Mouse (Mus musculus): ENCODE measurements at regions not wholly inside any gene's neighbourhood (a gene's known extent, or its start where the extent isn't known, plus 50 kb on each side); places are given as distances from the start of the nearest gene placed in this dataset.

DNA sequence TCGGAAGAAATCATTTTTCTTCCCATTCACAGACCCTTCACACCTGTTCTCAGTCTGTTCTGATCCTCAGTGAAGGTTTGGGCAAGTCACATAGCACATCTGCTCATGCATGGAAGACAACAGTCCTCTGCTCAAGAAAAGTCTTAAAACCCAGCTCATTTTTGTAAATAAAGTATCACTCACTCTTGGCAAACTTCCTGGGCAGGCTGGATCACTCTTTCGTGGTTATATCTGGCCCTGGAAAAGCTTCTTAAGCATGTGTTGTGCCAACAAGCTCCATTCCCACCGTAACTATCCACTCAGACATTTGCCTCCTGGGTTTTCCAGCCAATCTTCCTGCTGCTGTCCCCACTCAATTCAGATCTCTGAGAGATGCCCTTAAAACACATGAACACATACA, 103.2 kb upstream of the Cep85l start:
- intact Hi-C loops (cut with DNase I): no loop called here

DNA sequence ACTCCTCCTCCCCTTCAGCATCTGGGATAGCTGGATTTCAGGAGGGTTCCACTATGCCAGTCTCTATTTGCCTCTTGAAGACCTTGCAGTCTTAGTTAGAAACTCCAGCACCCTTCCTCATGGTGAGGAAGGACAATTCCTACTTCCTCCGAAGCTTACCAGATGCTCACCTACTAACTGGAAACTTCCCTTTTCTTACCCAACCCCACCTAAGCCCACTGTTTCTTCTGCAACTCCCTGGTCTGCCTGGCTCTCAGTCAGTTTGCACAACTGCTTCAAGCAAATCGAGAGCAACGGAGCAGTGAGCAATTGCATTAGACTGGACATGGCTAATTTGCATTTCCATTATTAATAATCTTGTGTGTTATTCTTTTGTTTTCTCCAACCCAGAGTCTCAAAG, 90.5 kb upstream of the Cep85l start:
- intact Hi-C loops (cut with DNase I): no loop called here

DNA sequence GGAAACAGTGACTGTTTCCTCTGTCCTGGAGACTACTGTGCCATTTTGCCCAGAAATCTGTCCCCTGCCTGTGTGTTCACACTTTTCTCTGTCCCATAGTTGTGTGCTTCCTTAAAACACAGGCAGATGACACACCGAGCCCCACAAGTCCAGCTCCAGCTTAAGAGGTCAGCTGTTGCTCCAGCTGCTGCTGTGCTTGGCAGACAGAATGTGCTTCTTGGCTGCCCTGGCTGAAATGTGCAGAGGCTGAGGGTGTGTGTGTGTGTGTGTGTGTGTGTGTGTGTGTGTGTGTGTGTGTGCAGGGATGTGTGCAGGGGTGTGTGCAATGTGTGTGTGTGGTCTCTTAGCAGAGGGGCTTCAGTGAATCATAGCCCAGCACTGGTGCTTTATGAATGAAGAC, 89.9 kb upstream of the Cep85l start:
- intact Hi-C loops (cut with DNase I): no loop called here

DNA sequence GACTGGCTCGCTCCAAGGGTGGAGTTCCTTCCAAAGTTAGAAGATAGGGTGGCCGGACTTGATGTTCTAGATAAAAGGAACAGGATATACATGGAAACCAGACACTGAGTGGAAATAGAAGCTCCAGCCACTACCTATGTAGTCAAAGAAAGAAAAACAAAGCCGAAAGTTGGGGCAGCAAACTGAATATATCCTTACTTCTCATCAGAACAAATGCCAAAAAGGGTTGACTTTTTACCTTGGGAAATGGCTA, 88.5 kb upstream of the Cep85l start:
- intact Hi-C loops (cut with DNase I): no loop called here

DNA sequence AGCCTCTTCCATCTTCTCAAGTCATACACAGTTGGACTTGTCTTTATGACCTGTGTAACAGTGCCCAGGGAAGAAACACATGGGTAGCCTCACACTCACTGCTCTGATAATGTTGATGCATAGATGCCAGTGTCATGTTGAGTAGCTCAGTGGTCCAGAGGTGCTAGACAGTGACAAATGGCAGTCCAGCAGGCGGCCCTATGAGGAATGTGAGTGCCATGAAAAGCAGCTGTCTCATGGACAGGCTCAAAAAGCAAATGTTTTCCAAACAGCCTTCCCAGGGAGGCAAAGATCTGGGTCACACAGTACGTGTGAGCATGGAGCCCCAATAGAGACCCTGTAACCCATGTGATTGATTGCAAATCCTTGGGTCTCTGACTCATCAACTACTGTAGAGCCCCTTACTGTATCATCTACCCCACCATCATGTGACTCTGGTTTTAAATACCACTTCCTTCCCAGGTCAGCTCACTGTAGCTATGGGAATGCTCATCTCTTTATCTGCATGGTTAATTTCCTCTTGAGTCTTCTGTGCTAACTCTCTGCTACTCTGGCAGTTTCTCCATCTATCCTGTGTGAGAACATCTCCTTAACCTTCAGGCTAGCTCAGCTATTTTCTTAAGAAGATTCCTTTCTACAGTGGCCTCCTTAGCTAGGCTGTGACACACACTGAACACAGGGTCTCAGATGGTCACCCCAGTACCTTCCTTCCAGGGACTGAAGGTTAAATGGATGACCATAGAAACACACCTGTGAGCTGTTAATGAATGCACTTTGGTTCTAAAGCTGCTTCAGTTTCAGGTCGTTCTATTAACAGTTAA, 87.9 kb upstream of the Cep85l start:
- intact Hi-C loops (cut with DNase I): no loop called here

DNA sequence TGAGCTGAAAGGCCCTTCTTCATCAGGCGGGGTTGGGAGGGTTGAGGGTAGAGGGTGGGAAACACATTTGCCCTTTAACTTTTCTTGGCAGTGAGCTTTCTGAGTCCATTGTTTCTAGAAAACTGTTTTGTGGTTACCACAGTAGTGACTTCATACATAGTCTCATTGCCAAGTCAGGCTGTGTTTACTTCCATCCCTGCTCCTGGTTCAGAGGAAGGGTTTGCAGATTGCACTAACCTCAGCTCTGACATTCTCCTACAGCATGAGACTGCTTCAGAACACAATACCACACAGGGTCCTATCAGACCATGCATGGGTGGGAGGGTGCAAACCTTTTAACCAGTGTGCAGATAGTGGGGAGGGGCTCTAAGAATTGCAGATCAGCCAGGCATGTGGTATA, 87.1 kb upstream of the Cep85l start:
- intact Hi-C loops (cut with DNase I): no loop called here

DNA sequence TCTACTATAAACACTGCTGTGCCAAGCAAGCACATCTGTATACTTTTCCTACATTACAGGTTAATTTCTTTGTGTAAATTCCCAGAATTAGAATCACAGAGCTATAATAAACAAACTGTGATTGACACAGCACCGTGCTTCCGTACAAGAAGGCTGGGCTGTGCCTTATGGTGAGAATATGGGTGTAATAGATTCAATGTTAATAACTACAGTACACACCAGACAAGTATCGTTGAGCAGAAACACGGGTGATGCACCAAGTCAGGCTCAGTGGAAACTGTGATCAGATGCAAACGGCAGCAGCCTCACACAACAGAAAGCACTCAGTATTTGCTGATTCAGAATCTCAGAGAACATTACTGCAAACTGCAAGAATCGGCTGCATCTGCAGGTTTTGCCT, 86.5 kb upstream of the Cep85l start:
- intact Hi-C loops (cut with DNase I): no loop called here

DNA sequence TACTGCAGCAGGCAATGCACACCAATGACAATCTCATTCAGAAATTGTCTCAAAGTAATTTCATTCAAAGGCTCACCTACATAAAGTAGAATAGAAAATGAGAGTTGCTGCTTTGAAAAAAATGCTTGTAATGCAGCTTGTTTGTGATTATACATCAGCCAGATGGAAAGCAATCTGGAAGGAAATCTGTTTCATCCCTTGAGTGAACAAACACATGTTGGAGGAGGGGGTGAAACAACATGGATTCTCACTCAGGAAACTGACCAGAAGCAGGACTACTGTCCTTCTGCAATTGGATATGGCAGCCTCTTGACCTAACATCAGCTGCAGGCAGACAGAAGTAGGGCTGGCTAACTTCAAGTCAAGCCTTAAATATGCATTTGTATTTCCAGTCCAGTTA, 84.8 kb upstream of the Cep85l start:
- intact Hi-C loops (cut with DNase I): loop anchor here (5.0 kb wide), 1 partner anchor 117 kb away; no protein-coding TSS in a partner anchor

DNA sequence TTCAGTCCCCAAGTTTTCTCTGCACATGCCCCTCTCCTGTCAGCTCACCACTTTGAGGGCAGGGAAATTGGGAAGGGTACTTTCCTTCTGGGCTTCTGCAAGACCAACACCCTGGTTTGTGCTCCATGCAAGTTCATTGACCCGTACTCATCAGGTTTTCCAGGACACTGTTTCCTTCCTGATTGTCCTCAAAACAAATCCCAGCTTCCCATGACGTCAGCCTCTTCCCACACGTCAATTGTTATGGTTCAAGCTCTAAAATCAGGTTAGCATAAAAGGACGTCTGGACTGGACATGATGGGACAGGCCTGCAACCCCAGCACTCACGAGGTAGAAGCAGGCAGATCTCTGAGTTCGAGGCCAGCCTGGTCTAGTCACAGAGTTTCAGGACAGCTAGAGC, 84.3 kb upstream of the Cep85l start:
- intact Hi-C loops (cut with DNase I): loop anchor here (5.0 kb wide), 1 partner anchor 117 kb away; no protein-coding TSS in a partner anchor

DNA sequence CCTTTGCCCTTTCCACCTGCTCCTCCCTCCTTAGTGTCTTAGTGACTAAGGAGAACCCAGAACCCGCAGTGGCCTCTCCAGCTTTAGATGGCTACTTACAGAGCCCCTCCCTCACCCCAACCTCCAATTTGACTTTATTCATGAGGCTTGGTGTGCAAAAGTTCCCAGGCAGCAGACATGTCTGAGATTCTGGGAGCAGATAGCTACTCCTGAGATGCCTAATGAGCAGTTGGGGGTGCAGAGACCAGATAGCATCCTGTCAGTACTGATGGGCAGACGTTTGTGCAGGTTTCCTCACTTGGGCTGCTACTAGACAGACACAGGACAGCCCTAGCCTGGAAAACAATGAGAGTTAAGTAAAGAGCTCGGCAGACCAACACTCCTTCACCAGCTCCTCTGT, 83.7 kb upstream of the Cep85l start:
- intact Hi-C loops (cut with DNase I): loop anchor here (5.0 kb wide), 1 partner anchor 116 kb away; no protein-coding TSS in a partner anchor

DNA sequence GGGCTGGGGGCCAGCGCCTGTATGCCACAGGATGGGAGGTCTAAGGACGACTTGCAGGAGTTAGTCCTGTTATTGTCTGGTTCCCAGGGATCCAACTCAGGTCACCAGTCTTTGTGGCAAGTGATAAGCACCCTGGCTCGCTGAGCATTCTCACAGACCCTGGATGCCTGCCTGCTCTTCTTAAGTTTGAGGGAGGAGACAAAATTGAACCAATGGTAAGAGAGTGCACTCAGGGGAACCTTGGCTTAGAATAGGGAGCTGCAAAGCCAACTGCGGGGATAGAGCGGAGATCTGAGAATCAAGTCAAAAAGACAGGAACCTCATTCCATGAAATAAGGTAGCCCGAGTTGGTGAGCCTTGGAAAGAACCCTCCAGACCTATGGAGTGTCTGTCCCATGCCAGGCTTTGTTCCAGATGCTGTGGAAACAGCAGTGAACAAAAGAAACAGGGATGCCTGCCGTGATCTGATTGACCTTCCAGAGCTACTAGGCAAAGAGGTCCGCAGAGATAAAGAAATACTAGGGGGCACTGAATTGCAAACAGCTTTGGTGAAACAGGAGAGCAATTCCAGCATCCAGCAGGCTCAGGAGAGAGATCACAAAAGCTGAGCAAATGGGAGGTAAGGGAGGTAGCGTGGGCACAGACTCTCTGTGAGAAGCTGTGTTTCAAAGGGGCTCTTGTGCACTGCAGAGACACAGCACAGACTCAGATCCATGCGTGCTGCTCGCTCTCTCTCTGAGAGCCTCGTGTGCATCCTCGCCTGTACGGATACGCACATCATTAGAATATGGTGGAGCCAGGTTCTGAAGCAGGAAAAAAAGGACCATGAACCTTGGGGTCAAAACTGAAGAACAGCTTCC, 82.9 kb upstream of the Cep85l start:
- intact Hi-C loops (cut with DNase I): loop anchor here (5.0 kb wide), 1 partner anchor 115 kb away; no protein-coding TSS in a partner anchor

DNA sequence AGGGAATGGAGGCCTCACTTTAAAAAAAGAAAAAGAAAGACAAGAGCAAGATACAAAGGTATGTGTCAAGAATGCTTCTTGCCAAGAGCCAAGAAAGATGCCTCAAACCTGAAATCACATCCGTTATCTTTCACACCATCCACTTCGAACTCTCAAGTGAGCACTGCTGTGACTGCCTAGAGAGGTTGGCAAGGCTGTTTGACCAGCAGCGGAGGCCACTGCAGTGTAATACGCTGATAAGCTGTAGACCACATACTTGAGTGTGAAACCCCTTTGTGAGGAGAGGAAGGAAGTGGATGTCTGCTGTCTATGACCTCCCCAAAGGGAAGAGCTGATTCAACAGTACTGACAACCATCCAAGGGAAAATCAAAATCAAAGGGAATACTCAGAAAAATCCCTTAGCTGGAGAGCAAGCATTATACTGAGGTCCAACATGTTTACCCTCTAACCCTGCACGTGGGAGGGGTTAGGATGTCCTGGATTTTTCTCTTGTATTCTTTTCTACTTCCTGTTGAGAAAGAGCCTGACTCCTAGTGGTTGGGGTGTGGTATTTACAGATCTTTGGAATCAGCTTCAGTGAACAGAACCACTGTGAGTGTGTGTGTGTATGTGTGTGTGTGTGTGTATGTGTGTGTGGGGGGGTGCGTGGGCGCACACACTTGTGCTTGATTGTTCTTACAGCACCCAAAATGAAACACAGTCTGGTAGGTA, 81.5 kb upstream of the Cep85l start:
- intact Hi-C loops (cut with DNase I): loop anchor here (5.0 kb wide), 1 partner anchor 114 kb away; no protein-coding TSS in a partner anchor

DNA sequence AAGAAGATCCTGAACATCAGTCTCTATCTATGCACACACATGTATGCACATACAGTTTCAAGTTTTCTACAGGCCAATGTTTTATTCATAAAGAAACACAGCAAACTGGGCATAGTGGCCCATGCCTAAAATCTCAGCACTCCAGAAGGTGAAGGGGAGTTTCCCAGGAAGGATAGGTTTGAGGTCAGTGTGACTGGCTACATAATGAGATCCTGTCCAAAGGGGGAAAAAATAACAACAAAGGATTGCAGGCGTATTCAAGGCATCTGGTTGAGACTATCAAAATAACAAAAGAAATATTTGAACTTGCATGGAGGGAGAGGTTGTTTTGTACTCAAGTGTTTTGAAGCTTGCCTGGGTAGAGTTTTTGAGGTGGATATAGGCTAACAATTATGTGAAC, 80.0 kb upstream of the Cep85l start:
- intact Hi-C loops (cut with DNase I): loop anchor here (5.0 kb wide), 1 partner anchor 112 kb away; no protein-coding TSS in a partner anchor

DNA sequence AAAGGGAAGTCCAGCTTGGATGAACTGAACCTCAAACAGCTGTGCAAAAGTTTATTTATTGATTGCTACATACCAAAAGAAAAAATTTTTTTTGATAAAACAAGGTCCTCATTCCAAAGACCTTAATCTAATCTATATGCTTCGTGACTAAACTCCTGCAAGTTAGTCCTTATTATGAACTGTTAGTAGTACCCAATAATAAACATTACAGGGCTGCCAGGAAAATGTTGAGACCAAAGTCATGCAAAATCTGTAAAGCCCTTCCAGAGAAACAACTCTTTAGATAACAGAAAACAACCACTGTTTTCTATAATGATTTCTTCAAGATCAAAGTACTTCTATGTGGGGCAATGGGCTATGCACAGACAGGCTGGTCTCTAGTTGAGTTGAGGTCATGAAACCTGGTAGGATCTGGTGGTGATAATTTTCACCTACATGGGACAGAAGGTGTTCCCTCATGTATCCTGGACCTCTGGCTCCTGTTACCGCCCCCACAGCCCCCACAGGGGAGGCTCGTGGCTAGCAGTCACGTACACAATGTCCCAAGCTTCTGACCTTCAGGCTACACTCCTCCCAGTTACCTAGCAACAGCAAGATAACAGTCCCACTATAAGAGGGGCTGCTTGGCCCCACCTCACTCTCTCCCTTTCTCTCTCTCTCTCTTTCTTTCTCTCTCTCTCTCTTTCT, 76.4 kb upstream of the Cep85l start:
- intact Hi-C loops (cut with DNase I): no loop called here

DNA sequence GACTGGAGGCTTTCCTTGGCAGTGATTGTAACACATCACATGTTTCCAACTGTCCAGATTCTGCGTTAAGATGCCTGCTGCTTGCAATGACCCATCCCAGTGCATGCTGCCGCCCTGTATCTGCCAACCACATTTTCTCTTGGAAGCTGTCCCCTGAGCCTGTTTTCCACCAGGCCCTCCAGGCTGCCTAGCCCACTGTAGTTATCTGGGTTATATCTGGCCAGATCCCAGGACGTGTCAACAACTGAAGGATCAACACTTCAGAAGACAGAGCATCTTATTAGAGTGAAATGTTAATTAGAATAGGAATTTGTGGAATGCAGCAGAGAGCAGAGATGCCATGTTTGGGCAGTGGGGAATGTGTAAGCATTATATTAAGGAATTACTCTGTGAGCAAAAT, 65.0 kb upstream of the Cep85l start:
- intact Hi-C loops (cut with DNase I): loop anchor here (5.0 kb wide), 1 partner anchor 67 kb away; the partner anchor contains the start of gene Cep85l

DNA sequence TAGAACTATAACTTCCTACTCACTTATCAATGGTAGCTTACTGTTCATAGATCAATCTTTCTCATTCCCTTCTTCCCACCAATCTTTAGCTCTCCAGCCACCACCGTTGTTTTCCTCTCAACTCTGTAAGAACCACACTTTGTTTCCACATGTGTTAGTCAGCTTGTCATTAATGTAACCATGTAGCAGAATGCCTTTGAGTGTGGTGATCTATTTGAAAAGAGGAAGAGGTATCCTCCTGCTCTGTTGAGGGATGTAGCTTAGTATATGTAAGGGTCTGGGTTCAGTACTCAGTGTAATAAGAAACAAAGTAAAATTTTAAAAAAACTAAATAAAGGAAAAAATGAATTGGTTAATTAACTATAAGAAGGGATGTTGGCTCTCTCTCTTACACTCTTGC, 63.7 kb upstream of the Cep85l start:
- intact Hi-C loops (cut with DNase I): loop anchor here (5.0 kb wide), 1 partner anchor 66 kb away; the partner anchor contains the start of gene Cep85l

DNA sequence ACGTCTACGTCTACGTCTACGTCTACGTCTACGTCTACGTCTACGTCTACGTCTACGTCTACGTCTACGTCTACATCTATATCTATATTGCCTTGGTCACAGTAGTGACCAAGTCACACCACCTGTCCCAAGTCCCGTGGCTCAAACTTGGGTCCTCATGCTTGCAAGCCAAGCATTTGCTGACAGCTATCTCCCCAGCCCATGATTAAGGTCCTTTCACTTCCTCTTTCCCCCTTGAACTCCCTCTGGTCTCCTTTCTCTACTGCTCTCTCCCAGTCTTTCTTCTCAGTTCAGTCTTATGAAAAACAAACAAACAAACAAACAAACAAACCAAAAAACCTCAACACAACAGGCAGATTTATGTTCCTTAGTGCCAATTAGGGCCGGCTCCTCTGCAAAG, 63.2 kb upstream of the Cep85l start:
- intact Hi-C loops (cut with DNase I): loop anchor here (5.0 kb wide), 1 partner anchor 66 kb away; the partner anchor contains the start of gene Cep85l

DNA sequence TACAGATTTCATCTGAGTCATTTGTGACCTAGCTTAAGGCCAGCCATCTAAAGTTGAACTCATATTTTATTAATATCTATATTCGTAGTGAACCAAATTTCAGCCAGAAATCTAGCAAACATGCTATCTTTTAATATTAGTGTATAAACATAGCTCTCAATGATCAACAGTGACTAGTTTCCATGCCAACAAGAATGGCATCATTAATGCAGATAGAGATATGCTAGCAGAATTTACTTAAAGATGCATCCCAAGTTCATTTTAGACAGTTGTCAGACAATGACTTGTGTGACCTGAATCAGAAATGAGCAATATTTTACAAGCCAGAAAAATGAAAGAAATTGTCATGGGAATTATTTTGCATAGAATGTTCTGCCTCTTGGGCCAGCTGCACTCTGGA, 60.5 kb upstream of the Cep85l start:
- intact Hi-C loops (cut with DNase I): loop anchor here (5.0 kb wide), 1 partner anchor 63 kb away; the partner anchor contains the start of gene Cep85l

DNA sequence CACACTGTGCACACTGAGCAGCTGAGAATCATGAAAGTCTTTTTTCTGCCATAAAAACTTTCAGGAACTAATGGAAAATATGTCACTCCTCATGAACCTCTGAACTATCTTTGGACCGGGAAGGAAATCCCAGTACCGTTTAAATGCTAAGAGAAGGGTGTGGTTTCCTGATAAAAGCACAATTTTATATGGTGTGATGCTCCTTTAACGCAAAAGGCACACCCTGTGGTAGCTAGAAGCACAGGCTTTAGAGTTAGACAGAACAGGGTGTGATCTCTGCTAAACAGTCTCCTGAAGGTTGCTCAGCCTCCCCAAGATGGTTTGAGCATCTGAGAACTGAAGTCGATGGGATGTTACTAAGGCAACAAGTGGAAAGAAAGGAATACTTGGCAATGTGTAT, 58.6 kb upstream of the Cep85l start:
- intact Hi-C loops (cut with DNase I): no loop called here

DNA sequence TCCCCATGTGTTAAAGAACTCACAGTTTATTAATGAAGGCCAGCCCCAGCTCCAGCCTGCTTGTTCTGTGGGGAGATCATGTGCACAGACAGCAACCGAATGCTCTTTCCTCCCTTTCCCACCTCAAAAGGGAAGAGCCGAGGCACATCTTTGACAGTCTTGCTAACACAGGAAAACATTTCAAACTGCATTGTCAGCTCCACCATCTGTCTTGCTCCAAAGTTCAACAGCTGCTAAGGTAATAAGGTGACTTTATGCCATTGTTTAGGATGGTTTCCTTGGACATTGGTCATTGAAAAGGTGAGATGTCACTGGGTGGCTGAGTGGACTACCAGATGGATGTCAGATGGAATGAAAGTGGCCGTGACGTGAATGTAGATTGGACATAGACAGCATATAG, 58.0 kb upstream of the Cep85l start:
- intact Hi-C loops (cut with DNase I): no loop called here

DNA sequence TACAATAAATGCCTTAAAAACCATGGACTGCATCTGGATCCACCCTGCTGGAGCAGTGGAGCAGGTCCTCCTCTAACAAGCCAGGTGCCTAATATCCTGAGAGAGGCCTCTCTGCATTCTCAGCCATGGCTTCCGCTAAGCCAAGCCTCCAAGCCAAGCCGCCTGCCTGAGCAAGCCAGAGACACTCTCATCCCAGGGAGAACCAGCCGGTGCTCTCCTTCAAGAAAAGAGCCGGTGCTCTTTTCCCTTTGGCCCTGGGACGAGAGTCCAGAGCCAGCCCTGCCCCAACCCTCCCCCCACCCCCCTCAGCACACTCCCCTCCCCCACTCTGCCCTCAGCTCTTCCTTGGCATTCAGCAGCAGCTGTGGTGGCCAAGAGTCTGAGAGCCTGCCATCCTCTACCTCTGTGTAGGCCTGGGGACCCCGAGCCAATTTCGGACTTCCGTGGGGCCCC, 56.3 kb upstream of the Cep85l start:
- intact Hi-C loops (cut with DNase I): no loop called here

All from adrenal gland (tissue).